Mouse (Mus musculus) erythroid progenitor cell, adult 5-6 weeks (primary cell): ENCODE results near the gene Rnf220. TPM values are rescaled to one million over a fixed set of nuclear protein-coding genes. Genes with fewer than 3 reads are reported as not detected.

Experiments
- ATAC-seq: replicated peaks from 2 replicates; pipeline ENCODE4 v1.8.0; 2016; ENCODE audit warnings: moderate number of reproducible peaks, mild to moderate bottlenecking, moderate TSS enrichment, inconsistent platforms; ENCODE audit not compliant: poor library complexity, low FRiP score, severe bottlenecking
- total RNA-seq, 2 experiments: library from RNA; stranded (forward) in 1 of 2; stranded (reverse) in 1 of 2; fragments of 150-400 nt in 1 of 2; fragments of 186-747, 209-891 nt in 1 of 2; gene quantifications; 2 replicates each; pipeline versions ENCODE4 v1.2.3 to v1.2.4; 2015 to 2017; ENCODE audit warnings: low replicate concordance in 2 of 2

The Rnf220 gene
- total RNA-seq, 2 experiments from 2014 or later = 21.9 to 22.6 TPM

- ATAC-seq = no peak
Observed at GRCm38 (mm10) chr4:117314849-117315500, 181.9 kb downstream of the Rnf220 start.

GRCm38 (mm10) chr4:117313085-117313424 lies 183.8 kb downstream of the Rnf220 start:
- ATAC-seq = 0 out of 2 replicates have a peak, but pooled peaks have one; percentile 55

GRCm38 (mm10) chr4:117312416-117313084 lies 184.3 kb downstream of the Rnf220 start:
- ATAC-seq = peak; percentile 94

GRCm38 (mm10) chr4:117311891-117312290 lies 185.0 kb downstream of the Rnf220 start:
- ATAC-seq = peak; percentile 5; the same call in 1 of the 2 replicates

GRCm38 (mm10) chr4:117309427-117309826 lies 187.4 kb downstream of the Rnf220 start:
- ATAC-seq = no peak

- ATAC-seq = no peak
Observed at GRCm38 (mm10) chr4:117307270-117307669, 189.6 kb downstream of the Rnf220 start.

GRCm38 (mm10) chr4:117305461-117305860 lies 191.4 kb downstream of the Rnf220 start:
- no peak for ATAC-seq

- no peak for ATAC-seq
Observed at GRCm38 (mm10) chr4:117304239-117305025, 192.4 kb downstream of the Rnf220 start.

GRCm38 (mm10) chr4:117303581-117304238 lies 193.1 kb downstream of the Rnf220 start:
- no peak for ATAC-seq

GRCm38 (mm10) chr4:117302027-117302806 lies 194.6 kb downstream of the Rnf220 start:
- no peak for ATAC-seq

- no peak for ATAC-seq
Observed at GRCm38 (mm10) chr4:117299921-117300320, 196.9 kb downstream of the Rnf220 start.

- ATAC-seq = no peak
Observed at GRCm38 (mm10) chr4:117297819-117298218, 199.0 kb downstream of the Rnf220 start.

GRCm38 (mm10) chr4:117296849-117297593 lies 199.8 kb downstream of the Rnf220 start:
- ATAC-seq = no peak

GRCm38 (mm10) chr4:117291696-117292095 lies 205.2 kb downstream of the Rnf220 start:
- ATAC-seq = no peak

- ATAC-seq = peak; percentile 77
Observed at GRCm38 (mm10) chr4:117288927-117289801, 207.7 kb downstream of the Rnf220 start.

GRCm38 (mm10) chr4:117288277-117288926 lies 208.4 kb downstream of the Rnf220 start:
- ATAC-seq = peak; percentile 32; the same call in 1 of the 2 replicates

- ATAC-seq = no peak
Observed at GRCm38 (mm10) chr4:117284363-117284762, 212.5 kb downstream of the Rnf220 start.
